Mouse (Mus musculus) mature B cell (primary cell): ENCODE data around the gene 2310009B15Rik.
"Not testable (repeated sequence)": the region's sequence is repeated elsewhere in the genome, so short reads cannot be mapped to it uniquely, and the experiment has no call there.

ENCODE experiments used
- in situ Hi-C: fragments of 300-500 bp; cut with MboI; formaldehyde crosslinking; loops from 2 replicates; pipeline ENCODE4 v1.14.3; 2019

Gene 2310009B15Rik

GRCm38 (mm10) chr1:138856101-138856950 lies at the start of gene 2310009B15Rik:
2310009B15Rik (minus strand) TSS chr1:138856852.
- in situ Hi-C loops = not testable (repeated sequence)

DNA sequence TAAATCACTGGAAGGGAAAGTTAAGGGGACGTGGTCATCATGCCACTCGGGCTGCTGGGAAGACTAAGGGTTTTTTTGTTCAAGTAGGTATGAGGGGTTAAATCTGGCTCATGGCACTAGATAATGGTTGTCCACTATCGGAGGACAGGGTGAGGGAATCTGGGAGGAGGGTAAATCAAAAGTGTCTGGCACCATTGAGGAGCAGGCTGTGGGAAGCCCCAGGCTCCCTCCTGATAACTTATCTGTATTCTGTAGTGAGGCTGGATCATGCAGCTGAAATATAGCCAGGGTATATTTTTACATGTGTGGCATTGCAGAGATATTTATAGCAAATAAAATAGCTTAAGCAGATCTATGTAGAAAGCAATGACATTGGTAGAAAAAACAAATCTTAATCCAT lies 49.6 kb upstream of the 2310009B15Rik start:
- in situ Hi-C loops = no loop called here

GRCm38 (mm10) chr1:138905092-138905765 lies 48.6 kb upstream of the 2310009B15Rik start:
- in situ Hi-C loops = no loop called here

- in situ Hi-C loops = no loop called here
Observed at GRCm38 (mm10) chr1:138903894-138904293, 47.2 kb upstream of the 2310009B15Rik start.

- in situ Hi-C loops = no loop called here
Observed at GRCm38 (mm10) chr1:138901431-138902117, 44.9 kb upstream of the 2310009B15Rik start.

- in situ Hi-C loops = no loop called here
Observed at GRCm38 (mm10) chr1:138896088-138896487, 39.4 kb upstream of the 2310009B15Rik start.

- in situ Hi-C loops = no loop called here
Observed at GRCm38 (mm10) chr1:138877470-138878254, 21.0 kb upstream of the 2310009B15Rik start.

DNA sequence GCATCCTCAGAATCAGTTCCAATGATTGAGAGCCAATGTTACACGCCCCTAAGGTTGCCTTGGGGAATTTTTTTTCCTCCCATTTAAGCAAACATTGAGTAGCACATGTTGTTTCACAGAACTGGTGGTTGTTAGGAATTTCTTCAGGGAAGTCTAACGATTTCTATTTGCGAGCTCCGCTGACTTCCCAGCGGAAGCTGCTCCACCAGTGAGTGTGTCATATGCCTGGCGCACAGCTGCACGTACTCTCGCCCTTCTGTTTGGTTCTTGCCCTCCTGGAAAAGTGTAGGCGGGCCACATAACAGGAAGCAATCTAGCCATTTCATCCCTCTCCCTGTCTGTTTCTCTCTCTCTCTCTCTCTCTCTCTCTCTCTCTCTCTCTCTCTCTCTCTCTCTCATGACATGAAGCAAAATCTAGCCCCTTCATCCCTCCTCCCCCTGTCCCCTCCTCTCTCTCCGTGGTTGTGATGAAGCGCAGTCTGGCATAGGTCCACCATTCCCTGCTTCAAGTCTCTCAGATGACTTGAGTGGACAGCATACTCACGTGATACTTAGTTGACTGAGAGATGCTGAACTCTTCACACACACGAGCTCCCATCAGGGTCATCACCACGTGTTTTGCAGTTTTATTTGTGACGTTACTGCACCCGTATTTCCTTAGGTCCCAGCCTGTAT lies 19.9 kb upstream of the 2310009B15Rik start:
- in situ Hi-C loops = no loop called here

DNA sequence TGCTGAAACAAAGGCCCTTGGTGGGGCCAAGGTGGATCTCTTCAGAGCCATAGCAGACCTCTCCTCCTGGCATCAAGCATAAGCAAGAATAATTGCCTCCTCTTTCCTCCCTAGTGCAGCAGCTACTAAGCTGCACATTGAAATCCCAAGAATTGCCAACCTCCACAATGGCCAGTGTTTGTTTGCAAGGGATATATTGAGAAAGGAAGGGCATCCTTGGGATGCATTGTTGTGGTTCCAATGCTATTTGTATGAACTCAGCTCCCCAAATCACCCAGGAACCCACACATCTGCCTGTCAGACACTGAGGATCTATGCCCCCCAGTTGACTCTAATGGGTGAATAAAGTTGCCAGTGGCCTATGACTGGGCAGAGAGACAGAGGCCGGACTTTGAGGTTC lies 5.8 kb downstream of the 2310009B15Rik start:
- in situ Hi-C loops = no loop called here

DNA sequence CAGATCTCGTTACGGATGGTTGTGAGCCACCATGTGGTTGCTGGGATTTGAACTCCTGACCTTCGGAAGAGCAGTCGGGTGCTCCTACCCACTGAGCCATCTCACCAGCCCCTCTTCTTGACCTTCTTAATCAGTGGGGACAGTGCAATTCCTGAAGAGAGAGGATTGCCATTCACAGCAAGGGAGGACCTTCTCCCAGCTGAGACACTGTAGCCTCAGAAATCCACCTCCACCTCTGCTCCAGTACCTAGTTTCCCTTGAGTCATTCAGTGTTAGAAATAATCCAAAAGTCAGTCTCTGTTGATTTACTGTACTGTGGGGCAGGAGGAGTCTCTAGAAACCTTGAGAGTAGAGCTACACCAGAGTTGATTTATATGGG lies 6.5 kb downstream of the 2310009B15Rik start:
- in situ Hi-C loops = no loop called here

GRCm38 (mm10) chr1:138849531-138850160 lies 7.0 kb downstream of the 2310009B15Rik start:
- in situ Hi-C loops = loop anchor here (10.0 kb wide), 1 partner anchor 225 kb away; no protein-coding TSS in a partner anchor

GRCm38 (mm10) chr1:138848511-138849109 lies 8.0 kb downstream of the 2310009B15Rik start, which contains the start of gene Lhx9:
Lhx9 (minus strand) TSS chr1:138848577.
- in situ Hi-C loops = loop anchor here (10.0 kb wide), 1 partner anchor 226 kb away; no protein-coding TSS in a partner anchor

DNA sequence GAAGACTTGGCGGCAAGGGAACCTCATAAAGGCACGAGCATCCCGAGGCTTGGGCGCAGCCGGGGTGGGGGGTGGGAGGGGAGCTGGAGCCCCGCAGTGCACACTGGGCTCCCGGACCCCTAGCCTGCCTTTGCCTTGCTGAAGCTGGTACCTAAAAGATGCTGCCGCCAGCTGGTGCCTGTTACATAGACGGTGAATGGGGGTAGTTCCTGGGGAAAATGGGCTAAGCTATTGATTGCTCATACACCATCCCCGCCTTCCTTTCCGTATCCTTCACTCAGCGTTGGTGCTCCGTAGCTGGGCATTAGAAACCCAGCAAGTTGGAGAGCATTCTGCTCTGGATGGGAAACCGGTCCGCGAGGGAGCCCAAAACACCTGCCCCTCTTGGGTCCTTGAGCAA lies 8.6 kb downstream of the 2310009B15Rik start:
- in situ Hi-C loops = loop anchor here (10.0 kb wide), 1 partner anchor 227 kb away; no protein-coding TSS in a partner anchor

DNA sequence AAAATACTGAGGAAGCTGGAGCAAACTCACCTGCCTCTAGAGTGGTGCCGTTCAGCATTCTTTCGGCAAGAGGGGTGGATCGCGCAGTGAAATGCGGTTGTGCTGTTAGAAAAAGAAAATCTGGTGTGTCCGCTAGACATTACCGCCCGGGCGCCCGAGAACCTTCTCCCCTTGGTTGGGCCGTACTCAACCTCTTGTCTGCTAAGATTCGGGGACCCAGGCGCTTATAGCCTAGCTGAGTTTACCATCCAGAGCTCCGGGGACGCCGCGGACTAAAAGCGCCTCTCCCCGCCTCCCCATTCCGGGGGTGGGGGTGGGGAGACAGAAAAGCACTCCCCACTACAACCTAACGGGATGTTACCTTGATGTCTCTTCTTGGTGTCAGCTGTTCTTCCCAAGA lies 9.5 kb downstream of the 2310009B15Rik start:
- in situ Hi-C loops = loop anchor here (10.0 kb wide), 1 partner anchor 228 kb away; no protein-coding TSS in a partner anchor

DNA sequence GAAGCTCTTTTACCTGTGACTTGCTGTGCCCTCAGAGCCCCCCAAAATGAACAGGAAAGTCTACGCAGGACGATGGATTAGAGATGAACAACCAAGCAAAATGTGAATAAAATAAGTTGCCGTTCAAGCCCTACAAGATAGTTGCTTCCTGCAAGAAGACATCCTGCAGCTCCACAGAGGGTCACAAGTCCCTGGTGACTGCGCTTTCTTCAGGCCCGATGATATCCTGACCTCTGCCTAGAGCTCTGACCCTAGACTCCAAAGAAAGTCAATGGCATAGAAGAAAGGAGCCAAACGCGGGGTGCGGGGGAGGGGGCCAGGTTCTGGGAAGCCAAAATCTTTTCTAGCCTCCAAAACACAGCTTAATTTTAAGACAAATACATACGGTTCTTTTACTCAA lies 10.1 kb downstream of the 2310009B15Rik start:
- in situ Hi-C loops = loop anchor here (10.0 kb wide), 1 partner anchor 228 kb away; no protein-coding TSS in a partner anchor

- in situ Hi-C loops = loop anchor here (10.0 kb wide), 1 partner anchor 229 kb away; no protein-coding TSS in a partner anchor
Observed at GRCm38 (mm10) chr1:138846131-138846530, 10.5 kb downstream of the 2310009B15Rik start.

GRCm38 (mm10) chr1:138845481-138845880 lies 11.2 kb downstream of the 2310009B15Rik start:
- in situ Hi-C loops = loop anchor here (10.0 kb wide), 1 partner anchor 229 kb away; no protein-coding TSS in a partner anchor

- in situ Hi-C loops = loop anchor here (10.0 kb wide), 1 partner anchor 231 kb away; no protein-coding TSS in a partner anchor
Observed at GRCm38 (mm10) chr1:138844166-138844565, 12.5 kb downstream of the 2310009B15Rik start.

GRCm38 (mm10) chr1:138843361-138844091 lies 13.1 kb downstream of the 2310009B15Rik start:
- in situ Hi-C loops = loop anchor here (10.0 kb wide), 1 partner anchor 231 kb away; no protein-coding TSS in a partner anchor
